Mouse (Mus musculus): ENCODE results near the gene Gabbr1.
"Not testable (repeated sequence)": the region's sequence is repeated elsewhere in the genome, so short reads cannot be mapped to it uniquely, and the experiment has no call there.

Gene Gabbr1

GRCm38 (mm10) chr17:37045611-37046311 is at the start of gene Gabbr1:
Gene Gabbr1 (plus strand): TSS chr17:37045966.
- DNase-seq (ENCODE audit: low spot score), result peak; percentile 66

GRCm38 (mm10) chr17:36997033-36997735 is 48.6 kb upstream of the Gabbr1 start:
- DNase-seq (ENCODE audit: low spot score), result peak; percentile 80

GRCm38 (mm10) chr17:36998477-36998876 is 47.3 kb upstream of the Gabbr1 start:
- no peak for DNase-seq (ENCODE audit: low spot score)

DNA sequence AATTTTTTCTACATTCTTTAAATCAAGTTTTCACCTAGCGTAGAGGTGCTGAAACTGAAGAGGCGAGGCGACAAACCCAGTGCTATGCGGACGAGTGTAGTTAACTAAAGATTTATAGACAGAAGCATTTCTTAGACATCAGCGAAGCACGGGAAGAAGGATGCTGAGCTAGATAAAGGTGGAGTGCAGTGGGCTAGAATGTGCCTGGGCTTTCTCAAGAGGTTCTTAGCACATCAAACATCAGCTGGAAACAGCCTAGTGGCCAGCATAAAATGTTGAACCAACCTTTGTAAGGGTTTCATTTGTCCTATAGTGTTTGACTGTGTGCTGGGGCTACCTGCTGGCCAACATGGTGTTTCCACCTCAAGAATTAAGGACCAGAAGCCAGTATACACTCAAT is 44.9 kb upstream of the Gabbr1 start, which contains the start of gene Zfp57:
Zfp57 (plus strand) TSS at position 301 of the 400 bp plus-strand sequence.
- no peak for DNase-seq (ENCODE audit: low spot score)

DNA sequence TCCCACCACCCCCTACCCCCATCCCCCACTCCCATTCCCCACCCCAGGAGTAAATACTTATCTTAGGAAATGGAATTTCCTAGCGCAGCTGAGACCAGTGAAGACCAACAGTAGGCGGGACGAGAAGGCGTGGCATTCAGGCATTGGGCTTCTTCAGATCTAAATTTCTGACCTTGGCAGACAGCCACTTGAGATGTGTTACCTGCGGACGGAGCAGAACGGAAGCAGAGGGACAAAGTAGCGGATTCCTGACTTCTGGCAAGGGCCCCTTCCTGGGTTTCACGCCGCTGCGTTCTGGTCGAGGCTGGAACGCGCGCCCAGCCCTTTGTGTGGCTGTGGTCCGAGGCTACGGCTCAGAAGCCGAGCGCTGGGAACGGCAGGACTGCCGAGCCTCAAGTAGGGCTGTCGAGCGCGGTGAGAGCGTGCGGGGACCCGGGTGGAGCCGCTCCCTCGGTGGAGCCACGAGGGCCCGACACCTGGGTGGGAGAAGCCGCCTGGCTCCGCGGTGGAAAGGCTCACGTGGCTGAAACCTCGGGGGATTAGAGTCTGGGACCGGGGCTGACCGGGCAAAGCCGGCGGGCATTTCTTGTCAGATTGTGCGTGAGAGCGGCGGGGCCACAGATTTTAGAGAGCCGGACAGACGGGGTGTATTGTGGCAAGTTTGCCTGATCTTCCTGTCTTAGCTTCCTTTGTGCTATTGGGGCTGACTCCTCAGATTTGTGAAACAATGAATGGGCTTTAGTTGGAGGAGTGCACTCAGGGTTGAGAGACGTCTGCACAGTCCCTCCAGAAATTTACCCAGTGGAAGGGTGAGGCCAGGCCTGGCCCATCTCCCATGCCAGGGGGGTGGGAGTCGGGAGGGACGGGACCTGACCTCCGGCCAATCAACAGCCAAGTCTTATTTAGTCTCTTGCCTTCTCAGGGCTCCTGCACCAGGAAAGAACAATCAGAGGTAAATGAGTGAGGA is 43.1 kb upstream of the Gabbr1 start:
- peak; percentile 50 for DNase-seq (ENCODE audit: low spot score)

GRCm38 (mm10) chr17:37003366-37003765 is 42.4 kb upstream of the Gabbr1 start:
- DNase-seq (ENCODE audit: low spot score), result no peak

GRCm38 (mm10) chr17:37008161-37008560 is 37.6 kb upstream of the Gabbr1 start:
- DNase-seq (ENCODE audit: low spot score), result no peak

DNA sequence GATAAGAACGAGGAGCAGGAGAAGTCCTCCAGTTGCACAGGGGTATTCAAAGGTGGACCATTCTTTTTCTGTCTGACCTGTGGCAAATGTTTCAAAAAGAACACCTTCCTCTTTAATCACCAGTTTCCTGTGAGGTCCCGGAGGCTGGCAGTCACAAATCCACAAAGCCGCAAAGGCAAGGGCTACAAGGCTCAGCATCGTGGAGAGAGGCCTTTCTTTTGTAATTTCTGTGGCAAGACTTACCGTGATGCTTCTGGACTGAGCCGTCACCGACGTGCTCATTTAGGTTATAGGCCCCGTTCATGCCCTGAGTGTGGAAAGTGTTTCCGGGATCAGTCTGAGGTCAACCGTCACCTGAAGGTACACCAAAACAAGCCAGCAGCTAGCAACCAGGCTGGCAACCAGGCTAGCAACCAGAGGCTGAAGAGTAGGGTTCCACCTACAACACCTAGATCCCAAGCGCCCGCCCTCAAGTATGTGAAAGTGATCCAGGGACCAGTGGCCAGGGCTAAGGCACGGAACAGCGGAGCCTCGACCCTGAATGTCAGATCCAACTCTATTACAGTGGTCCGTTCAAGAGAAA is 36.2 kb upstream of the Gabbr1 start:
- DNase-seq (ENCODE audit: low spot score), result no peak

- DNase-seq (ENCODE audit: low spot score), result no peak
Measured at GRCm38 (mm10) chr17:37011719-37012118, 34.0 kb upstream of the Gabbr1 start.

GRCm38 (mm10) chr17:37012141-37012540 is 33.6 kb upstream of the Gabbr1 start:
- no peak for DNase-seq (ENCODE audit: low spot score)

DNA sequence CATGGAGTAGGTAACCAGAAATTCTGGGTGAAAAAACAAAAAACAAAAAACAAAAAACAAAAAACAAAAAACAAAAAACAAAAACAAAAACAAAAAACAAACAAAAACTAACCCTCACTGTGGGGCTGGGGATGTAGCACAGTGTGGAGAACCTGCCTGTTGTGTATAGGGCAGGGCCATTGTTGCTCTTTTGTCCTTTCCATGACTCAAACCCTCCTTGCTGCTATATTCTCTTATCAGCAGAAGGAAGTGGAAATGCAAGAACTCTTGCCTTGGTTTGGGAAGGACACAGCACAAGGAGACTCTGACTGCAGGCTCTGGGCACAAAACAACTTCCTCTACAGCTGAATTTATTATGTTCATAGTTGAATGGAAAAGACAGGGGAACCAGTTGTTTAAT is 29.4 kb upstream of the Gabbr1 start:
- no peak for DNase-seq (ENCODE audit: low spot score)

DNA sequence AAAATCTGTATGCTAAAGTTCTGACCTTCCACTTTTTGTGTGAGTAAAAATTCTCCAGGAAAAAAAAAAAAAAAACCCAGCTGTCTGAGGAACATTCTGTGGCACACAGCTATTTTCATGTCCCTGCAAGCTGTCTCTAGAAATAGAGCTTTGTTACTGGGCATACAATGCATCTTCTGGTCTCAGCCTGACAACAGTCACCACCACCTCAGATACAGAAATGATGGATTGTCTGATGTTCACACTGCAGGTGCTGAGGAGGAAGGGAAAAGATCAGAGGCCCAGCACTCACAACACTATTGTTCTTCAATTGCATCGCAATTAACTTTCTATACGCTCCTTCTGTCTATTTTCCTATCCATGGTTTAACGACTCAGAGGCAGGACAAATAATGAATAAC is 27.4 kb upstream of the Gabbr1 start:
- no peak for DNase-seq (ENCODE audit: low spot score)

- not testable (repeated sequence) for DNase-seq (ENCODE audit: low spot score)
Measured at GRCm38 (mm10) chr17:37019242-37019641, 26.5 kb upstream of the Gabbr1 start.

DNA sequence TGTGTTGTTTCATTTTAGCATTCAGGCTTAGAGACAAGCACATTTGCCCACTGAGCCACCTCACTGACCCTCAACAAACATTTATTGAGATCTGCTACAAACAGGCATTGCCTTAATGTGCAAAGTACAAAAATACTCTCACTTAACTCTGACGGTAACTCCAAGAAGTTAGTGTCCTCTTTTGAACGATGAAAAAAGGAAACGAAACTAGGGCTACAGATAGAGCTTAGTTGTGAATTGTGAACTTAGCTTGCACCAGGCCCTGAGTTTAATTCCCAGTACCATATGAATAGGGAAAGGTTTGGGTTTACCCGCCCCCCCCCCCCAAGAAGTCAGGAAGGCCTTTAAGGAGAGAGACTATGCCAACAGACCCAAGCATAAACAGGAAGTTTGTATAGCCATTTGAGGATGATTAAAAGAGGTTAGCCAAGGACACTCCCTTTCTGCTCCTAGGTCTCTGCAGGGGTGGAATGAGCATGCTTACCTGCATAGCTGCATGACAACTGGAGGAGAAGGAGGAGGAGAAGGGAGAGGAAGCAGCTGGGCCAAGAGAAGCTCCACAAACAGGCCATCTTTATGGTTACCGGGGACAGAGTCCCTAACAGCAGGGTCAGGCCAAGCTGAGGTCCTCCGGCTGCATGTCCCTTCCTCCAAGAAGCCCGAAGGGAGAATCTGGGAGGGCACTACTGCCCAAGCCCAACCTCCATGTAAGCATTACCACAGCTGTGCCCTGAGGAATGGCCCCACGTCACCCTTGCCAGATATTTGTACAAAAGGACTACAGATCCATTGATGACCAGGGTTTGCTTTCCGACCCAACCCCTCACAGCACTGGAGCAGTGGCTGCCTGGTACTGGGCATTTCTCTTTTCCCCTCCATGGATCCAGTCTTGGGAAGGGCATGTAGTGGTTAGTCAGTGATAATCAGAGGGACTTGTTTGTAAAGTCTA is 22.9 kb upstream of the Gabbr1 start, which contains the start of gene Mog:
Mog (minus strand) TSS at position 771 of the 949 bp plus-strand sequence.
- no peak for DNase-seq (ENCODE audit: low spot score)

DNA sequence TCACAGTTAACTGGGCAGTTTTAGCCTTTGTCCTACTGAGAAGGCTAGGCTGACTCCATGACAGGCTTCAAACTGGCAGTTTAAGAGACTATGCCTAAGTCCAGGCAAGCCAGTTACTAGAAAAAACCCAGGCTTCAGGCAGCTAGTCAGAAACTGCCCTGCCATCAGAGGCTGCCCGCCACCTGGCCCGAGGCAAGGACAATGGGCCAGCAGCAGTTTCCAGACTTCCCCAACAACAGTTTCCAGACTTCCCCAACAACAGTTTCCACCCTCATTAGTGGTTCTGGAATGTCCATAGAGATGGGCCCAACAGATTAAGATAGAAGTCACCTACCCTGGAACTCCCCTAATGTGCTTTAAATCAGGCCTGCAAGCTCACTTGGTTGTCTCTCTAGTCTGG is 19.3 kb upstream of the Gabbr1 start:
- no peak for DNase-seq (ENCODE audit: low spot score)

DNA sequence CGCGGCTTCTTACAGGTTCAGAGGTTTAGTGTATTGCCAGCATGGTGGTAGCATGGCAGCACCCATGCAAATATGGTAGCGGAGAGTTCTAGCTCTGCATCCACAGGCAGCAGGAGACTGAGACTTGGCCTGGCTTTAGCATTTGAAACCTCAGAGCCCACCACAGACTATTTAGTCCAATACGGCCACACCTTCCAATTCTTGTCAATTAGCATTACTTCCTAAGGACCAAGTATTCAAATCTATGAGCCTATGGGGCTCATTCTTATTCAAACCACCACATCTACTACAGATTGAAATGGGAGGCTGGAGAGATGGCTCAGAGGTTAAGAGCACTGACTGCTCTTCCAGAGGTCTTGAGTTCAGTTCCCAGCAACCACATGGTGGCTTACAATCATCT is 18.3 kb upstream of the Gabbr1 start:
- DNase-seq (ENCODE audit: low spot score), result no peak

DNA sequence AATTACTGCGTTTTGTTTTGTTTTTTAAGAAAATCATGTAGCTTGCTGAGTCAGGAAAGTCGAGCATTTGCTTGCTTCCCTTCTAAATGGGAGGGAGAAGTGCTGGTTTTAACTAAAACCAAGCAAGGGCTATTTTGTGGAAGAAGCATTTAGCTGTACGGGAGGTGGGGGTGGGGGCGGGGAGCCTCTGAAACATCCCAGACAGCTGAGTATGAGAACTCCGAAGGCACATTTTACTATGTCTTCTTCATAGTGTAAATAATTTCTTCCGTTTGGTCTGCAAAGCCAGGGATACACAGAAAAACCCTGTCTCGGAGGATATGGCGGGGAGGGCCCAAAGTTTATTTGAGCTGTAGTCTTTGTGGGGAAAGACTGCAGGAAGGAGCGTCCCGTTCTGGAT is 17.6 kb upstream of the Gabbr1 start:
- DNase-seq (ENCODE audit: low spot score), result no peak

DNA sequence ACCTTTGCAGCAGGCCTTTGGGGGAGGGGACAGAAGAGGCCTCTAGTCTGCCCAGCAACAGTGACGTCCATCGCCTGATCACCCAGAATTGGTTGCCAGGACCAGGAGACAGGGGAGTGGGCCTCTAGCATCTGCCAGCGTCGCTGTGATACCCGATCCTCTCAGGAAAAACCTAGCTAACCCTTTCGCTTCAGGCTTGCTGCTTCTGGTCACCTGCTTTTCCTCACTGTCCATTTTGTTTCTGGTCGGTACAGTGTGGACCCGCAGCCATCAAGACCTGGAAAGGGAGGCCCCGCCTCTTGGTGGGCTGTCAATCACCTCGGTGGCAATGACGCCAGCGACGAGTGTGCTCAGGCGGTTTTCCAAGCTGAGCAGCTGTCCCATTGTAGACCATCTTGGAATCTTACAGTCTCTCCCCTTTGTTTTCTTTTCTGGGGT is 17.1 kb upstream of the Gabbr1 start:
- DNase-seq (ENCODE audit: low spot score), result peak; percentile 88

DNA sequence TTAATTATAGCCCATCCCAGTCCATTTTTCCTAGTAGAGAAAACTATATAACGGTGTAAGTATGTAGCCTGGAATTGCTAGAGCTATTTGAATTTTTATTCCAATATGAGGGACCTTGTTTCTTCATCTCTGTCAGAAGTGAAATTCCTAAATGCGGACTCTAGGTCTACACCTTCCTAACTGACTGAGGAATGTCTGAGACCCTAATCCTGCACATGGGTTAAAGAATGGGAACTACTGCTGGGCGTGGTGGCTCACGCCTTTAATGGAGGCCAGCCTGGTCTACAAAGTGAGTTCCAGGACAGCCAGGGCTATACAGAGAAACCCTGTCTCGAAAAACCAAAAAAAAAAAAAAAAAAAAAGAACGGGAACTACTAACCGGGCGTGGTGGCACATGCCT is 16.6 kb upstream of the Gabbr1 start:
- no peak for DNase-seq (ENCODE audit: low spot score)

DNA sequence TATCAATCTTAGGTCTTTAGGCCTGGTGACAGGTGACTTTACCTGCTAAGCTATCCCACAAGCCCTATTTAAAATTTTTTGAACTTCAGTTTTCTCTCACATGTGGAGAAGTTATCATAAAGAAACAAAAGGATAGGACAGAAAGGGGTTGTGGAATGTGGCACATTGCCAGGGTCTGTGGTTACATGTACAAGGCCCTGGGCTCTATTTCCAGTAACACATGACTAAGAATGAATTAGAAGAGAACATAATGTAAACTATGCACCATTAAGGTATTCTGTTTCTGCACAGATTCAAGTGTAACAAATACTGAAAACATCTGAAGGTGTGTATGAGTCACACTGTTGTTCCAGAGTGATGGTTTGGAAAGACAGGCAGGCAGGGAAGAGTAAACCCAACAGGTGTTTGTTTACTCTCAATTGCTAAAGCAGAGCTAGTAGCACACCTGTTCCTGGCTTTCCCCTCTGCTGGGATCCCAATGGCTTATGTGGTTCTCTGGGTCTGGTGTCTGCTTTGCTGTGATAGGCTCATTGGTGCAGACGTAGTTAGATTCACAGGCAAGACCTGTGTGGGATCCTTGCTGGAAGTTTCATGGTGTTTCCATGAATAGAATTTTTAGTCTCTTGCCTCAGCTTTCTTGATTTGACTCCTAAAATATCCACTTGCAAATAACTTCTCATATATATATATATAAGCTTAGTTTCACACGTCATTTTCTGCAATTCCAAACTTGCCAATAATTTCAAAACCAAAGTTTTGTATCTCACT is 6.5 kb upstream of the Gabbr1 start:
- DNase-seq (ENCODE audit: low spot score), result no peak
